Mouse (Mus musculus): ENCODE results near the gene Scarb2. TPM values are rescaled to one million over a fixed set of nuclear protein-coding genes. Genes with fewer than 3 reads are reported as not detected.

Scarb2 gene
- polyA plus RNA-seq, 1 experiment from 2014 or later, result 4.2 TPM

DNA sequence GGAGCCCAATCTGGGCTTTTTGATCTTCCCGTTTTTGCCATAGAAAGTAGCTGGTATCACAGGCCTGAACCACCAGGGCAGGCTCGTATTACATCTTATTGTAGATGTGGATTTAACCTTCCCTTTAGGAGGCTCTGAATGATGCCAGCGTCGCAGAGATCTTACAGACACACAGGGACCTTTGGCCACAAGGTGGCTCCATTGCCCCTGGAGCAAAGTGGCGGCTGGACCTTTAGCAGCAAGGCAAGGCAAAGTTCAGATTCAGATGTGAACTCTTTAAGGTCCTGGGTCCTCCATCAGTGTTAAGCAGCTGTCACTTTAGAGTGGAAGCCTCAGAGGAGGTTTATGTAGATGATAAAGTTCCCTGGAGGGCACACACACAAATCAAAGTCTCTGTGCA lies 45.3 kb downstream of the Scarb2 start:
- 36% methylated on average over 5 of the region's 5 CpGs for WGBS (ENCODE audit: insufficient replicate concordance)
- no peak overlapping the region for H3K4me2 ChIP-seq

GRCm38 (mm10) chr5:92458726-92459125 lies 47.9 kb downstream of the Scarb2 start:
- H3K4me3 ChIP-seq, result no peak overlapping the region
- peaks cover 13% of the 10 kb centered on the region for H3K4me1 ChIP-seq
- no peak overlapping the region for H3K4me2 ChIP-seq
- WGBS (ENCODE audit: insufficient replicate concordance), result 58% methylated on average over 5 of the region's 5 CpGs
- H3K27me3 ChIP-seq (replicated peaks), result no peaks in the 10 kb centered on the region
- ATAC-seq, result no peak
- H3K9me3 ChIP-seq (replicated peaks), result no peaks in the 10 kb centered on the region
- H3K9ac ChIP-seq, result no peak overlapping the region
- H3K36me3 ChIP-seq, result peaks cover 22% of the 10 kb centered on the region
- H3K27ac ChIP-seq, result no peak overlapping the region

More for the DNA sequence above, 45.3 kb downstream of the Scarb2 start:
- Histone ChIP-seq H3K4me1 (peaks cover 13% of the 10 kb centered on the region), H3K4me3 (no peak overlapping the region), H3K27ac (no peak overlapping the region), H3K36me3 (peaks cover 15% of the 10 kb centered on the region), H3K9me3 (replicated peaks) (no peaks in the 10 kb centered on the region), H3K9ac (no peak overlapping the region), H3K27me3 (replicated peaks) (no peaks in the 10 kb centered on the region)
- ATAC-seq, result no peak

DNA sequence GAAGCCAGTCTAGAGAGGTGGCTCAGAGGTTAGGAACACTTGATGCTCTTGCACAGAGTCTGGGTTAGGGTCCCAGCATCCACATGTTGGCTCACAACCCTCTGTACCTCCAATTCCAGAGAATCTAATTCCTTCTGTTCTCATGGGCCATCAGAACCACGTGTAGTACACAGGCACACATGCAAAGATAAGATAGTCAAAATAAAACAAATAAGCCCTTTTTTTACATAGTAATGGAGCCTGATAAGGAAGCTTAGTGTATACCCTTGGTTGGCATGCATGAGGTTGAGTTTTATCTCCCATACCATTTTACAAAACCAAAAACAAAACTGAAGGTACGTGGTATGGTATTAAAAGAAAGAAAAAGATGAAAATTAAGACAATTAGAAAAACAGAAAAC lies 49.2 kb downstream of the Scarb2 start:
- peaks cover 23% of the 10 kb centered on the region for H3K36me3 ChIP-seq
- H3K4me2 ChIP-seq, result no peak overlapping the region
- no peak overlapping the region for H3K4me3 ChIP-seq
- ATAC-seq, result peak; percentile 73
- H3K27ac ChIP-seq, result no peak overlapping the region
- 26% methylated on average over 2 of the region's 2 CpGs for WGBS (ENCODE audit: insufficient replicate concordance)
- H3K9ac ChIP-seq, result no peak overlapping the region
- no peaks in the 10 kb centered on the region for H3K9me3 ChIP-seq (replicated peaks)
- no peaks in the 10 kb centered on the region for H3K27me3 ChIP-seq (replicated peaks)
- H3K4me1 ChIP-seq, result peaks cover 13% of the 10 kb centered on the region

DNA sequence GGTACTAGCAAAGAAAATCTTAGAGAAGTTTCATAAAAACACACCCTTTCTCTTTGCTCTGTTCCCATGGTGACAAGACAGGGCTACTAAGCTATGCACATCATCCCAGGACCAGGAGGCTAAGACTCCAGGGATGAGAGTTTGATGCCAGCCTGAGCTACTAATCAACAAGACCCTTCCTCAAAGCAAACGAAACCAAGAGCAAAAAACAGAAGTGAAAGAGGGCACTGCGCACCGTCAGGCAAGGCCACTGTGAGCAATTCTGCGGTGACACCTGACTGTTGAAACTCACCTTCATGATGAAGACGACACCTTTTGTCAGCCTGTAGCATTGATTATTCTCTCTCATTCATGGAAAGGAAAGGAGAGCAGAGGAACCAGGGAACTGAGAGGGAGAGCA lies 53.8 kb downstream of the Scarb2 start:
- Histone ChIP-seq H3K4me2 (no peak overlapping the region), H3K36me3 (peaks cover 42% of the 10 kb centered on the region), H3K27me3 (replicated peaks) (no peaks in the 10 kb centered on the region), H3K9ac (no peak overlapping the region), H3K27ac (no peak overlapping the region), H3K4me1 (peaks cover 10% of the 10 kb centered on the region), H3K9me3 (replicated peaks) (no peaks in the 10 kb centered on the region), H3K4me3 (no peak overlapping the region)
- no peak for ATAC-seq
- 82% methylated on average over 5 of the region's 5 CpGs for WGBS (ENCODE audit: insufficient replicate concordance)

DNA sequence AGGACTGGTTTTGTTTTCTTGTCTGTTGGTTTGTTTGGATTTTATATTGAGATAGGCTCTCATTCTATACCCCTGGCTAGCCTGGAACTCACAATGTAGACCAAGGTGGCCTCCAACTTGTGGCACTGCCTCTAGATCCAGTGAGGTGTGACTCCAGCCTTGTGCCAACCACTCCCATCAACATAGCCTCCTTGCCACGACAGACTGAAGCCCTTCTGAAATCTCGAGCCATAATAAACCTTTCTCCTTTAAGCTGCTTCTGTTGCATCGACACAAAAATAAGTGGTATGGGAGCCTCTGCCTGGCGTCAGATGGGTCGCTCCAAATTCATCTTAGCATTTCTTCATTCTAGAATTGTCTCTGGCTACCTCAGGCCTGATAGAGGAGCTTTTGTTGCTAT lies 59.9 kb downstream of the Scarb2 start:
- Histone ChIP-seq H3K9ac (no peak overlapping the region), H3K4me2 (no peak overlapping the region), H3K27me3 (replicated peaks) (no peaks in the 10 kb centered on the region), H3K9me3 (replicated peaks) (no peaks in the 10 kb centered on the region), H3K27ac (no peak overlapping the region), H3K4me3 (no peak overlapping the region), H3K4me1 (peaks cover 15% of the 10 kb centered on the region), H3K36me3 (peaks cover 43% of the 10 kb centered on the region)
- 72% methylated on average over 5 of the region's 5 CpGs for WGBS (ENCODE audit: insufficient replicate concordance)
- no peak for ATAC-seq

GRCm38 (mm10) chr5:92445016-92445415 lies 61.6 kb downstream of the Scarb2 start:
- no peak overlapping the region for H3K4me3 ChIP-seq
- 77% methylated on average over 2 of the region's 2 CpGs for WGBS (ENCODE audit: insufficient replicate concordance)
- peaks cover 28% of the 10 kb centered on the region for H3K4me1 ChIP-seq
- no peak for ATAC-seq
- peaks cover 29% of the 10 kb centered on the region for H3K36me3 ChIP-seq
- no peak overlapping the region for H3K9ac ChIP-seq
- no peak overlapping the region for H3K27ac ChIP-seq
- H3K27me3 ChIP-seq (replicated peaks), result no peaks in the 10 kb centered on the region
- no peaks in the 10 kb centered on the region for H3K9me3 ChIP-seq (replicated peaks)
- H3K4me2 ChIP-seq, result no peak overlapping the region

GRCm38 (mm10) chr5:92442914-92443313 lies 63.7 kb downstream of the Scarb2 start:
- Histone ChIP-seq H3K4me1 (peaks cover 42% of the 10 kb centered on the region), H3K36me3 (peaks cover 18% of the 10 kb centered on the region), H3K27me3 (replicated peaks) (no peaks in the 10 kb centered on the region), H3K9me3 (replicated peaks) (no peaks in the 10 kb centered on the region), H3K4me2 (peak overlapping the region; percentile 2; the same call in 1 of the 2 replicates), H3K27ac (0 out of 2 replicates have a peak overlapping the region, but pooled peaks have one; percentile 4), H3K9ac (no peak overlapping the region), H3K4me3 (no peak overlapping the region)
- 24% methylated on average over 7 of the region's 7 CpGs for WGBS (ENCODE audit: insufficient replicate concordance)
- ATAC-seq, result no peak

DNA sequence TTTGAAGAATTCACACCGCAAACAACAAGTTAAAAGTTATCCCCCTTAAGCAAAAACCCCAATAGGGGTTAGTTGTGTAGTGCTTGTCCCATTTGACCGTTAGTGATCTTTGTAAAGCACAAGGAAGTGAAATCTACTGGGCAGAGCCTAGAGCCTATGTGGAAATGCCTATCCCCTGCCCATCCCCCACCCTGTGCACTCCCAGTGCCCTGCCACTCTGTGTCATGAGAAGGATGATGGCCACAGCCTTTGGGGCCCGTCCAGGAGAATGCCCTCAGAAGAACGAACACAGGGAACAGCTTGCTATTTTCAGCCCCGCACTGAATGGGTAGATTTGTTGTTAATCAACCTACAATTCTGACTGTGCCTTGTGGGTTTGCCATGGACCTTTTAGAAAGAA lies 65.1 kb downstream of the Scarb2 start:
- 54% methylated on average over 5 of the region's 5 CpGs for WGBS (ENCODE audit: insufficient replicate concordance)
- Histone ChIP-seq H3K4me3 (no peak overlapping the region), H3K9me3 (replicated peaks) (no peaks in the 10 kb centered on the region), H3K4me1 (peaks cover 44% of the 10 kb centered on the region), H3K36me3 (0 out of 2 replicates have a peak, but pooled peaks cover 5% of the 10 kb centered on the region), H3K27me3 (replicated peaks) (no peaks in the 10 kb centered on the region), H3K27ac (no peak overlapping the region), H3K9ac (0 out of 2 replicates have a peak overlapping the region, but pooled peaks have one; percentile 22), H3K4me2 (no peak overlapping the region)
- ATAC-seq, result no peak

GRCm38 (mm10) chr5:92438540-92438939 lies 68.1 kb downstream of the Scarb2 start:
- H3K4me2 ChIP-seq, result peak overlapping the region; percentile 11; the same call in 1 of the 2 replicates
- H3K4me3 ChIP-seq, result no peak overlapping the region
- ATAC-seq, result no peak
- no peaks in the 10 kb centered on the region for H3K36me3 ChIP-seq
- no peak overlapping the region; the same call in 1 of the 2 replicates for H3K9ac ChIP-seq
- H3K9me3 ChIP-seq (replicated peaks), result no peaks in the 10 kb centered on the region
- peaks cover 57% of the 10 kb centered on the region for H3K4me1 ChIP-seq
- peak overlapping the region; percentile 53 for H3K27ac ChIP-seq
- WGBS (ENCODE audit: insufficient replicate concordance), result 43% methylated on average over 8 of the region's 8 CpGs
- H3K27me3 ChIP-seq (replicated peaks), result no peaks in the 10 kb centered on the region

DNA sequence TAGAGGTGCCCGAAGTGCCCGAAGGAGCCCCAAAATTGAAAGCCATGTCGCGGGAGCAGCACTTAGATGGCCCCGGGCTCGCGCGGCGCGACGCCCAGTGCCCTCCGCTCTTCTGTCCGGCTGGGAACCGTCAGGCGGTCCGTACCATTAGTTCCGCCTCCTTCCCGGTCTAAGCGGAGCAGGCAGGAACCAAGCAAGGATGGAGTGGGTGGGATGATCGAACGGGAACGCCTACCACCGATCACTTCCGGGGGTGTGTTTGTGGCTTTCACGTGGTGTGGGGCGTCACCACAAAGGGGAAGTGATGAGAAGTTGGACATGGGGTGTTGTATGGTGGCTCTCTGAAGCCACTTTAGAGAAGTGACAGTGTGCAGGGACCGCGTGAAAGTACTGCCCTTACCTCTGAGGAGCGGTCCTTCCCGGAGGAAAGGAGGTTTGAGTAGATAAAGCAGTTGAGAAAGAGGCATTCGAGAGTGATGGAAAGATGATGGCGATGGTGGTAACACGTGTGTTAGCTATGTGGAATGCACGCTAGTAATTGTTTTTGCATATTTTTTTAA lies 71.5 kb downstream of the Scarb2 start, which contains the start of gene Nup54:
Gene Nup54, minus strand, starts transcription at position 195 of the 560 bp plus-strand sequence.
- no peaks in the 10 kb centered on the region for H3K27me3 ChIP-seq (replicated peaks)
- peaks cover 9% of the 10 kb centered on the region for H3K36me3 ChIP-seq
- peak within 1 kb of the TSS; percentile 92 for H3K27ac ChIP-seq
- H3K9me3 ChIP-seq (replicated peaks), result no peaks in the 10 kb centered on the region
- peak within 1 kb of the TSS; percentile 79 for H3K4me3 ChIP-seq
- peaks cover 36% of the 10 kb centered on the region for H3K4me1 ChIP-seq
- H3K9ac ChIP-seq, result peak within 1 kb of the TSS; percentile 90
- H3K4me2 ChIP-seq, result peak within 1 kb of the TSS; percentile 85
- peak; percentile 98 for ATAC-seq
- WGBS (ENCODE audit: insufficient replicate concordance), result under 1% methylated on average over 34 of the region's 34 CpGs

DNA sequence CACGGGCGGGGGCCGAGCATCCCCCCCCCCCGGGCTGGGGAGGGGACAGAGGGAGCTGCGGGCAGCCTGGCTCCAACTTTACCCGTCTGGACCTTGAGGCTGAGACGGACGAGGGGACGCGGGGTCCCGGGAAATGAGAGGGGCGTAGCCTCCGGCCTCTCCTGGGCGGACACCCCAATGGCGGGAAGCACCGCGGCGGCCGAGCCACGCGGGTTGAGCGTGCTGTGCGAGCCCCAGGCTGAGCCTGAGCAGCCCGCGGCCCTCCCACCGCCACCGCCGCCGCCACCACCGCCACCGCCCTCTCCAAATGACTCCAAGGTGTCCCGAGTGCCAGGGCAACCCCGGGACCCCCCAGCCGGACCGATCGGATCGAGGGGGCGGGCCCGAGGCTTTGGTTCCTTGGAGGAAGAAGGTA lies 72.1 kb downstream of the Scarb2 start:
- Histone ChIP-seq H3K4me3 (peak overlapping the region; percentile 79), H3K9ac (peak overlapping the region; percentile 90), H3K4me1 (peaks cover 36% of the 10 kb centered on the region), H3K27ac (peak overlapping the region; percentile 92), H3K36me3 (peaks cover 11% of the 10 kb centered on the region), H3K27me3 (replicated peaks) (no peaks in the 10 kb centered on the region), H3K9me3 (replicated peaks) (no peaks in the 10 kb centered on the region), H3K4me2 (peak overlapping the region; percentile 85)
- under 1% methylated on average over 38 of the region's 39 CpGs for WGBS (ENCODE audit: insufficient replicate concordance)
- peak; percentile 78 for ATAC-seq

- H3K9ac ChIP-seq, result peak overlapping the region; percentile 90
- peaks cover 33% of the 10 kb centered on the region for H3K4me1 ChIP-seq
- WGBS (ENCODE audit: insufficient replicate concordance), result 2% methylated on average over 12 of the region's 12 CpGs
- H3K27me3 ChIP-seq (replicated peaks), result no peaks in the 10 kb centered on the region
- H3K27ac ChIP-seq, result peak overlapping the region; percentile 92
- no peaks in the 10 kb centered on the region for H3K9me3 ChIP-seq (replicated peaks)
- H3K4me2 ChIP-seq, result peak overlapping the region; percentile 85
- no peak for ATAC-seq
- peak overlapping the region; percentile 79 for H3K4me3 ChIP-seq
- H3K36me3 ChIP-seq, result peaks cover 16% of the 10 kb centered on the region
These were observed 72.6 kb downstream of the Scarb2 start for GRCm38 (mm10) chr5:92434070-92434469.

All from liver, embryonic 12.5 days (tissue).